Mouse (Mus musculus) C2C12 (cell line): ENCODE data around the gene Slc22a14. TPM values are rescaled to one million over a fixed set of nuclear protein-coding genes. Genes with fewer than 3 reads are reported as not detected.
"Not testable (repeated sequence)": the region's sequence is repeated elsewhere in the genome, so short reads cannot be mapped to it uniquely, and the experiment has no call there.

Source experiments
- H3K27me3 ChIP-seq: one replicate; pipeline ENCODE4 v1.6.1; 2011; ENCODE audit not compliant: control insufficient read depth, insufficient read depth, insufficient read length
- H3K36me3 ChIP-seq: one replicate; pipeline ENCODE4 v1.6.1; 2011; ENCODE audit not compliant: control insufficient read depth, insufficient read depth
- H3K4me3 ChIP-seq: one replicate; pipeline ENCODE4 v1.5.1; 2011; ENCODE audit warnings: mild to moderate bottlenecking, control low read depth; ENCODE audit not compliant: poor library complexity, insufficient read depth, severe bottlenecking
- H3K79me2 ChIP-seq: one replicate; pipeline ENCODE4 v1.6.1; 2011; ENCODE audit not compliant: control insufficient read depth, insufficient read depth
- H3K79me3 ChIP-seq: one replicate; pipeline ENCODE4 v1.6.1; 2011; ENCODE audit warnings: low read depth, control low read depth
- H3ac ChIP-seq: one replicate; pipeline ENCODE3; 2011; ENCODE audit warnings: low read depth; ENCODE audit not compliant: control insufficient read depth, insufficient read length
- CEBPB ChIP-seq: IDR thresholded peaks from one replicate; pipeline ENCODE4 v1.6.1; 2011; ENCODE audit warnings: low read depth, mild to moderate bottlenecking, control low read depth, moderate library complexity
- CTCF ChIP-seq: IDR thresholded peaks from one replicate; pipeline ENCODE4 v1.5.1; 2011; ENCODE audit not compliant: control insufficient read depth, insufficient read depth, insufficient read length
- FOSL1 ChIP-seq: IDR thresholded peaks from one replicate; pipeline ENCODE4 v1.8.0; 2011; ENCODE audit warnings: mild to moderate bottlenecking, low read length; ENCODE audit not compliant: poor library complexity, insufficient read depth, severe bottlenecking
- MAX ChIP-seq: IDR thresholded peaks from one replicate; pipeline ENCODE4 v1.6.1; 2011; ENCODE audit warnings: mild to moderate bottlenecking, control low read depth
- MYOD1 ChIP-seq: IDR thresholded peaks from one replicate; pipeline ENCODE4 v1.6.1; 2011; ENCODE audit warnings: low read depth; ENCODE audit not compliant: control insufficient read depth, insufficient read length
- MYOG ChIP-seq: IDR thresholded peaks from one replicate; pipeline ENCODE4 v1.6.1; 2011; ENCODE audit not compliant: control insufficient read depth, insufficient read length; ENCODE audit errors: extremely low read depth
- USF1 ChIP-seq: IDR thresholded peaks from one replicate; pipeline ENCODE4 v1.6.1; 2011; ENCODE audit warnings: low read depth, mild to moderate bottlenecking, control low read depth, moderate library complexity
- polyA plus RNA-seq: library from polyadenylated mRNA; unstranded; fragments of >200 nt; fragmentation: generic; extraction: Trizol; gene quantifications from one replicate; pipeline ENCODE4 v1.2.1, GENCODE M21; 2012; ENCODE audit warnings: missing spikeins

Slc22a14 gene
- polyA plus RNA-seq, 1 experiment, result not detected

DNA sequence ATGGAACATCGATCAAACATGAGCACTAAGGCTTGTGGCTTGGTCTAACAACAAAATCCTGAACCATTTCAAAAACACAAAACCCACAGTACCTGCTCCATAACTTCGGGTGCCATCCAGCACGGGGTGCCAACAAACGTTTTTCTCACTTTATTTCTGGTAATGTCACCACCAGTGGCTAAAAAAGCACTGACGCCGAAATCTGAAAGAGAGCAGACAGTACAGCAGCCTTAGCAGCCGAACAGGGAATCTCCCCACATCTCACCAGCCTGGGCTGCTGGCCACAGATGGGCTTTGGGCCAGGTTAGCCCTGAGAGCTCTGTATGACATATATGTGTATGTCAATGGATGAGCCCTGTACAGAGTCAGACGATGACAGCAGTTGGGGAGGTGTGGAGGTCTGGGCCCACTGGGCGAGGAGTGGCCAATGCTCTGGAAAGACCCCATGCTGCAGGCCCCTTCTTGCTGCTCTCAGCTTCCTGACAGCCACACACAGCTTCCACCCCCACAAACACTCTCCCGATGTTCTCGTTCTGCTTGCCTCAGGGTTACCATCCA lies 96.7 kb downstream of the Slc22a14 start:
- Histone ChIP-seq H3K79me2 (no peaks in the 10 kb centered on the region), H3ac (no peak overlapping the region), H3K4me3 (no peak overlapping the region), H3K36me3 (peaks cover 18% of the 10 kb centered on the region), H3K79me3 (no peaks in the 10 kb centered on the region), H3K27me3 (no peaks in the 10 kb centered on the region)
- TF ChIP-seq FOSL1 (no peak), MYOG (no peak), CTCF (no peak), MAX (no peak), CEBPB (no peak), MYOD1 (no peak), USF1 (no peak)

DNA sequence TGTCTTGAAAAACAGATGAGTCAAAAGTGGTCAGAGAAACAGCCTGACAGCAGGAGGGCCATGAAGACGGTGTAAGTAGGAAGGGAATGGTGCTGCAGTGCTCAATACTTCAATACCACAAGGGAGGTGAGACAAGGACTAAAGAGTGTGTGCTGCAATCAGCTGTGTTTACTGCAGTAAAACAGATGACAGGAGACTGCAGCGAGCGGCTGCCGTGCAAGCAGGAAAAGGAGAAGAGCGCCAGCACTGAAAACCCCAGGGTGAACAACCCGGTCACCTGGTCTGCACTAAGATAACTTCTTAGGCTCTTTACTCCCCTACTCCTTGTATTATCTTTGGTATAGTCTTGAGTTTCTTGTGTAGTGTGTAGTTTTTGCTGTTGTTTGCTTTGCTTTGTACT lies 97.2 kb downstream of the Slc22a14 start:
- peaks cover 18% of the 10 kb centered on the region for H3K36me3 ChIP-seq
- no peaks in the 10 kb centered on the region for H3K27me3 ChIP-seq
- H3K79me3 ChIP-seq, result no peaks in the 10 kb centered on the region
- H3K4me3 ChIP-seq, result no peak overlapping the region
- TF ChIP-seq MAX (no peak), CTCF (no peak), MYOD1 (no peak), MYOG (no peak), USF1 (no peak), FOSL1 (no peak), CEBPB (no peak)
- H3ac ChIP-seq, result no peak overlapping the region
- H3K79me2 ChIP-seq, result no peaks in the 10 kb centered on the region

- H3K79me2 ChIP-seq, H3K27me3 ChIP-seq, H3K79me3 ChIP-seq, H3ac ChIP-seq, H3K4me3 ChIP-seq: not testable (repeated sequence)
- peaks cover 23% of the 10 kb centered on the region for H3K36me3 ChIP-seq
Measured at GRCm38 (mm10) chr9:119266121-119266395, 99.3 kb downstream of the Slc22a14 start.

DNA sequence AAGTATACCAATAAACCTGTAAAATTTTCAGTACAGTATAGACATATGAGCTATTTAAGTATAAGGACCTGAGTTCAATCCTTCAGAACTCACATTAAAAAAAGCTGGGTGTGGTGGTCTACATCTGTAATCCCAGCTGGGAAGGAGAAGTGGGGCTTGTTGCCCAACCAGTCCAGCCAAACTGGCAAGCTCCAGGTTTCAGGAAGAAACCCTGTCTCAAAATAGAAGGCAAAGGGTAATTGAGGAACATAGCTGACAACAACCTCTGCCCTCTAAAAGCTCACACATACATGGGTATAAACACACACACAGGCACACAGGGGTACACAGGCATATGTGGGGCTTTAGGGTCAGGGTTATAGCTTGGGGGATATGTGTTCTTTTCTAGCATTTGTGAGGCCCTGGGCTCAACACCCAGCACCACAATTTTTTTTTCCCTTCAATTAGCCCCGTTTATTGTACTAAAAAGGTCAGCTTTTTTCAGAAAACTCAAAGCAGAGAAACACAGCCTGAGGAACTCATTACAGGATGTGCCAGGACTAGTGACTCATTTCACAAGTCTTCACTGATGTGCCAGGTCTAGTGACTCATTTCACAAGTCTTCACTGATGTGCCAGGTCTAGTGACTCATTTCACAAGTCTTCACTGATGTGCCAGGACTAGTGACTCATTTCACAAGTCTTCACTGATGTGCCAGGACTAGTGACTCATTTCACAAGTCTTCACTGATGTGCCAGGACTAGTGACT lies 99.8 kb downstream of the Slc22a14 start:
- not testable (repeated sequence) for H3K27me3 ChIP-seq, H3K4me3 ChIP-seq, H3ac ChIP-seq, H3K79me2 ChIP-seq, H3K79me3 ChIP-seq
- peaks cover 26% of the 10 kb centered on the region for H3K36me3 ChIP-seq

- no peaks in the 10 kb centered on the region for H3K79me3 ChIP-seq
- H3K36me3 ChIP-seq, result peaks cover 35% of the 10 kb centered on the region
- H3K27me3 ChIP-seq, result no peaks in the 10 kb centered on the region
- TF ChIP-seq CTCF (no peak), CEBPB (no peak), FOSL1 (no peak), USF1 (no peak), MYOD1 (no peak), MYOG (no peak), MAX (no peak)
- H3K4me3 ChIP-seq, result no peak overlapping the region
- H3K79me2 ChIP-seq, result no peaks in the 10 kb centered on the region
- H3ac ChIP-seq, result no peak overlapping the region
Measured at GRCm38 (mm10) chr9:119263067-119263466, 102.3 kb downstream of the Slc22a14 start.

GRCm38 (mm10) chr9:119260825-119261224 lies 104.5 kb downstream of the Slc22a14 start:
- Histone ChIP-seq H3K79me2 (no peaks in the 10 kb centered on the region), H3K4me3 (no peak overlapping the region), H3K27me3 (no peaks in the 10 kb centered on the region), H3K36me3 (peaks cover 41% of the 10 kb centered on the region), H3ac (no peak overlapping the region), H3K79me3 (no peaks in the 10 kb centered on the region)
- TF ChIP-seq MYOG (no peak), FOSL1 (no peak), CEBPB (no peak), MYOD1 (no peak), USF1 (no peak), CTCF (no peak), MAX (no peak)
